Mouse (Mus musculus) forebrain, embryonic 11.5 days (tissue): ENCODE measurements around the gene Olfr807. TPM values are rescaled to one million over a fixed set of nuclear protein-coding genes. Genes with fewer than 3 reads are reported as not detected.

Experiments used
- ATAC-seq: fragments of 200-750 bp; cut with Nextera tagmentation; replicated peaks from 2 replicates; pipeline ENCODE4 v1.8.0; 2017; ENCODE audit warnings: moderate TSS enrichment; ENCODE audit not compliant: low FRiP score
- DNase-seq: peaks from one replicate; pipeline ENCODE4 v3.0.0-alpha.2; 2017; ENCODE audit warnings: low spot score
- H3K27ac ChIP-seq: fragments of 300-500 bp; sonication (generic); 2 replicates; pipeline ENCODE4 v1.5.1; 2014; ENCODE audit warnings: low read depth, low read length
- H3K27me3 ChIP-seq: fragments of 300-500 bp; sonication (generic); 2 replicates; pipeline ENCODE4 v1.6.1; 2014; ENCODE audit warnings: mild to moderate bottlenecking, low read length, mixed read lengths; ENCODE audit not compliant: control insufficient read depth, insufficient read depth
- H3K36me3 ChIP-seq: fragments of 300-500 bp; sonication (generic); 2 replicates; pipeline ENCODE4 v1.6.1; 2014; ENCODE audit warnings: mild to moderate bottlenecking, low read length, moderate library complexity, mixed read lengths; ENCODE audit not compliant: control insufficient read depth, insufficient read depth
- H3K4me1 ChIP-seq: fragments of 300-500 bp; sonication (generic); replicated peaks from 2 replicates; pipeline ENCODE4 v1.6.1; 2014; ENCODE audit warnings: low read length, mixed read lengths; ENCODE audit not compliant: control insufficient read depth, insufficient read depth
- H3K4me2 ChIP-seq: fragments of 300-500 bp; sonication (generic); 2 replicates; pipeline ENCODE4 v1.6.1; 2014; ENCODE audit warnings: low read depth, mild to moderate bottlenecking, low read length, moderate library complexity, mixed read lengths; ENCODE audit not compliant: severe bottlenecking
- H3K4me3 ChIP-seq: fragments of 300-500 bp; sonication (generic); 2 replicates; pipeline ENCODE4 v1.5.1; 2014; ENCODE audit warnings: low read depth, low read length
- H3K9ac ChIP-seq: fragments of 300-500 bp; sonication (generic); 2 replicates; pipeline ENCODE4 v1.6.1; 2014; ENCODE audit warnings: low read length
- H3K9me3 ChIP-seq: fragments of 300-500 bp; sonication (generic); 2 replicates; pipeline ENCODE4 v1.6.1; 2016; ENCODE audit warnings: low read length, mixed read lengths; ENCODE audit not compliant: control insufficient read depth
- WGBS: fragments of 180-500 bp; shearing (Covaris S2); extraction: QIAGEN DNeasy Blood & Tissue Kit; methylation state at CpG from one replicate; pipeline ENCODE4 v1.1.7; 2014; 5-methylcytosine and 5-hydroxymethylcytosine counted together
- polyA plus RNA-seq: library from polyadenylated mRNA; unstranded; fragments of >200 nt; fragmentation: Nextera tagmentation; extraction: Ambion mirVana; gene quantifications from 2 replicates; pipeline ENCODE4 v1.2.1, GENCODE M21; 2014

The Olfr807 gene
- polyA plus RNA-seq: not detected in 2 replicates

- DNase-seq (no peak), ATAC-seq (no peak)
- Histone ChIP-seq H3K9me3 (no peaks in the 10 kb centered on the region), H3K27ac (no peak within 1 kb of the TSS), H3K4me1 (no peaks in the 10 kb centered on the region), H3K27me3 (no peaks in the 10 kb centered on the region), H3K4me2 (no peak within 1 kb of the TSS), H3K4me3 (no peak within 1 kb of the TSS), H3K9ac (no peak within 1 kb of the TSS), H3K36me3 (no peaks in the 10 kb centered on the region)
- 85% methylated on average over 1 of the region's 1 CpGs for WGBS
These were observed at the start of gene Olfr807 for GRCm38 (mm10) chr10:129757693-129758092. TSS of gene Olfr807 (minus strand) at chr10:129757793.

GRCm38 (mm10) chr10:129804296-129804695 is 46.7 kb upstream of the Olfr807 start, which contains the start of gene Olfr811:
TSS of gene Olfr811 (minus strand) at chr10:129804396.
- H3K4me3 ChIP-seq: no peak within 1 kb of the TSS
- no peak within 1 kb of the TSS for H3K27ac ChIP-seq
- no peaks in the 10 kb centered on the region for H3K36me3 ChIP-seq
- no peak within 1 kb of the TSS for H3K9ac ChIP-seq
- no peak for ATAC-seq
- no peaks in the 10 kb centered on the region for H3K27me3 ChIP-seq
- no peak within 1 kb of the TSS for H3K4me2 ChIP-seq
- WGBS: 83% methylated on average over 4 of the region's 4 CpGs
- no peaks in the 10 kb centered on the region for H3K4me1 ChIP-seq
- DNase-seq: no peak
- no peaks in the 10 kb centered on the region for H3K9me3 ChIP-seq

- no peaks in the 10 kb centered on the region for H3K4me1 ChIP-seq
- no peak within 1 kb of the TSS for H3K4me2 ChIP-seq
- no peaks in the 10 kb centered on the region for H3K27me3 ChIP-seq
- H3K9me3 ChIP-seq: no peaks in the 10 kb centered on the region
- DNase-seq: no peak
- no peak within 1 kb of the TSS for H3K9ac ChIP-seq
- no peak for ATAC-seq
- no peaks in the 10 kb centered on the region for H3K36me3 ChIP-seq
- no peak within 1 kb of the TSS for H3K27ac ChIP-seq
- no peak within 1 kb of the TSS for H3K4me3 ChIP-seq
These were observed 37.2 kb upstream of the Olfr807 start, which contains the start of gene Olfr810 for GRCm38 (mm10) chr10:129794817-129795216. TSS of gene Olfr810 (minus strand) at chr10:129794917.

GRCm38 (mm10) chr10:129778123-129778522 is 20.5 kb upstream of the Olfr807 start:
- Histone ChIP-seq H3K27me3 (no peaks in the 10 kb centered on the region), H3K9ac (no peak overlapping the region), H3K4me2 (no peak overlapping the region)

GRCm38 (mm10) chr10:129774338-129774737 is 16.7 kb upstream of the Olfr807 start, which contains the start of gene Olfr809:
TSS of gene Olfr809 (plus strand) at chr10:129774638.
- Histone ChIP-seq H3K4me1 (no peaks in the 10 kb centered on the region), H3K4me2 (no peak within 1 kb of the TSS), H3K9ac (no peak within 1 kb of the TSS), H3K9me3 (no peaks in the 10 kb centered on the region), H3K27me3 (no peaks in the 10 kb centered on the region), H3K4me3 (no peak within 1 kb of the TSS), H3K36me3 (no peaks in the 10 kb centered on the region), H3K27ac (no peak within 1 kb of the TSS)
- DNase-seq: no peak
- ATAC-seq: no peak

More at GRCm38 (mm10) chr10:129778123-129778522, 20.5 kb upstream of the Olfr807 start:
- no peak for DNase-seq
- Histone ChIP-seq H3K27ac (no peak overlapping the region), H3K4me1 (no peaks in the 10 kb centered on the region), H3K4me3 (no peak overlapping the region), H3K9me3 (no peaks in the 10 kb centered on the region), H3K36me3 (no peaks in the 10 kb centered on the region)
- no peak for ATAC-seq

GRCm38 (mm10) chr10:129765182-129765581 is 7.6 kb upstream of the Olfr807 start, which contains the start of gene Olfr808:
TSS of gene Olfr808 (plus strand) at chr10:129765482.
- no peaks in the 10 kb centered on the region for H3K4me1 ChIP-seq
- H3K36me3 ChIP-seq: no peaks in the 10 kb centered on the region
- no peak within 1 kb of the TSS for H3K9ac ChIP-seq
- H3K4me2 ChIP-seq: no peak within 1 kb of the TSS
- no peak within 1 kb of the TSS for H3K27ac ChIP-seq
- ATAC-seq (no peak), DNase-seq (no peak)
- no peak within 1 kb of the TSS for H3K4me3 ChIP-seq
- H3K9me3 ChIP-seq: no peaks in the 10 kb centered on the region
- WGBS: 97% methylated on average over 1 of the region's 1 CpGs
- H3K27me3 ChIP-seq: no peaks in the 10 kb centered on the region

GRCm38 (mm10) chr10:129741821-129742220 is 15.8 kb downstream of the Olfr807 start, which contains the start of gene Olfr806:
TSS of gene Olfr806 (minus strand) at chr10:129741921.
- Histone ChIP-seq H3K27ac (no peak within 1 kb of the TSS), H3K9ac (no peak within 1 kb of the TSS), H3K4me1 (no peaks in the 10 kb centered on the region), H3K9me3 (no peaks in the 10 kb centered on the region), H3K4me2 (no peak within 1 kb of the TSS), H3K27me3 (no peaks in the 10 kb centered on the region), H3K4me3 (no peak within 1 kb of the TSS), H3K36me3 (no peaks in the 10 kb centered on the region)
- ATAC-seq (no peak), DNase-seq (no peak)

- 91% methylated on average over 2 of the region's 2 CpGs for WGBS
These were observed 28.3 kb downstream of the Olfr807 start, which contains the start of gene Olfr805 for GRCm38 (mm10) chr10:129729275-129729674. TSS of gene Olfr805 (minus strand) at chr10:129729375.

More at GRCm38 (mm10) chr10:129729275-129729674, 28.3 kb downstream of the Olfr807 start, which contains the start of gene Olfr805:
- no peak within 1 kb of the TSS for H3K9ac ChIP-seq
- DNase-seq (no peak), ATAC-seq (no peak)
- H3K4me2 ChIP-seq: no peak within 1 kb of the TSS
- no peaks in the 10 kb centered on the region for H3K4me1 ChIP-seq
- H3K27ac ChIP-seq: no peak within 1 kb of the TSS
- H3K36me3 ChIP-seq: no peaks in the 10 kb centered on the region
- no peaks in the 10 kb centered on the region for H3K27me3 ChIP-seq
- H3K4me3 ChIP-seq: no peak within 1 kb of the TSS
- H3K9me3 ChIP-seq: no peaks in the 10 kb centered on the region
